Mouse (Mus musculus): ENCODE results near the gene Ncs1. TPM values are rescaled to one million over a fixed set of nuclear protein-coding genes. Genes with fewer than 3 reads are reported as not detected.

Ncs1 gene
- polyA plus RNA-seq (2017; shearing (Covaris generic)) = 0.07 TPM

DNA sequence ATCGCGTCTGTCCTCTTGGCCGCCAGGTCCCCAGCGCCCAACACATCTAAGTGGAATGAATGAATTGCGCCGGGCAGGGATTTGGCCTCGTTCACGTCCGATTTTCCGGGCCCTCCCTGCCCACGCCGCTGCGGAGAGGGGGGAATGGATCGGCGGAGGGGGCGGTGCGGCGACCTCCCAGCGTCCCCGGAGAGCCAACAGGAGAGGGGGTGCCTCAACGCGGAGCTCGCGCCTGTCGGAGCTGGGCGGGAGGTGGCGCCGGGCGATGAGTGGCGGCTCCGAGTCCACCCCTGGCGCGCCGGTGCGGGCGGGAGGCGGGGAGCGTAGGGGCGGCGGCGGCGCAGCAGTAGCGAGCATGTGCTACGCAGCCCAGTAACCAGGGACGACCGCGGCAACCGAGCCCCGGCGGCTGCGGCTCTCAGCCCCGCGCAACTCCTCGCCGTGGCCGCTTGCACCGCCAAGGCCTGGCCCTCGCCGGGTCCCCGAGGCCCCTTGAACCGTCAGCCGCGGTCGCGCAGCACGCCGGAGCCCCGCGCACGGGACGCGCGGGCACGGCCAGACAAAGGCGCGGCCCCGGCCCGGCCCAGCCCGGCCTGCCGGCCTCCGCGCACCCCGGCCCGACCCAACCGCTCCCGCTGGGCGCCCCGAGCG is at the start of gene Ncs1:
Ncs1 (plus strand) TSS at position 333 of the 651 bp plus-strand sequence.

DNA sequence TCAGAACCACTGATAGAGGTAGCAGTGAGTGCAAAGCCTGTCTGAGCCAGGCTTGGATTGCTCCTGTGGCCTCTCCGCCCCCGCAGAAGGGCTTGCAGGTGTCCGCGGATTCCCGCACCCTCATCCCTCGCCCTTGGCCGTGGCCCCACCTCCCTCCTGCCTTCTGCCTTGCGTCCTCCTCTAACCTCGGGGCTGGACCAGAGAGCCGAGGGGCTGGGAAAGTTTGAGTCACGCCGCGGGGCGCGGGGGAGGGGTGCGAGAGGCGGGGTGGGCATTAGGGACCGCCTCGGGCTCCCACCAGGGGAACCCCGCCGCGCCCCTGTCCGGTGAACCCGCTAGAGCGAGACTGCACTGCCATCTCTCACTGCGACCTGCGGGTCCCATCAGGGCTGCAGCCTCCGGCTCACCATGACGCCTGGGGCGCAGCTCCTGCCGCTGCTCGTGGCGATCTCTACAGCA is 68.4 kb downstream of the Ncs1 start, which contains the start of gene Hmcn2:
Hmcn2 (plus strand) TSS at position 409 of the 459 bp plus-strand sequence.

Other genes with a start within 250 kb of the Ncs1 start
- gene Fnbp1, start 103.8 kb upstream of the Ncs1 start, polyA plus RNA-seq (2017; shearing (Covaris generic)) = 77.6 TPM
- gene Gpr107, start 93.5 kb upstream of the Ncs1 start, polyA plus RNA-seq (2017; shearing (Covaris generic)) = 31.5 TPM
- not detected for gene Hmcn2, start 68.6 kb downstream of the Ncs1 start, polyA plus RNA-seq (2017; shearing (Covaris generic))
- gene Ass1, start 224.4 kb downstream of the Ncs1 start, polyA plus RNA-seq (2017; shearing (Covaris generic)) = 104 TPM

All from naive thymus-derived CD4-positive, alpha-beta T cell, adult 5 months (primary cell).